Mouse (Mus musculus) kidney, adult 2 months (tissue): ENCODE data around the gene Pdpn.

Source experiments
- CTCF ChIP-seq: fragments of 200-500 bp; conservative IDR thresholded peaks from 2 replicates; pipeline ENCODE4 v1.5.1; 2011; ENCODE audit warnings: low read depth, mild to moderate bottlenecking, control low read depth, low read length, moderate library complexity, mixed read lengths; ENCODE audit not compliant: insufficient read depth, insufficient read length
- POLR2A ChIP-seq: fragments of 200-500 bp; IDR thresholded peaks from one replicate; pipeline ENCODE4 v1.6.1; 2011; ENCODE audit warnings: low read depth, low read length, control low read depth

DNA sequence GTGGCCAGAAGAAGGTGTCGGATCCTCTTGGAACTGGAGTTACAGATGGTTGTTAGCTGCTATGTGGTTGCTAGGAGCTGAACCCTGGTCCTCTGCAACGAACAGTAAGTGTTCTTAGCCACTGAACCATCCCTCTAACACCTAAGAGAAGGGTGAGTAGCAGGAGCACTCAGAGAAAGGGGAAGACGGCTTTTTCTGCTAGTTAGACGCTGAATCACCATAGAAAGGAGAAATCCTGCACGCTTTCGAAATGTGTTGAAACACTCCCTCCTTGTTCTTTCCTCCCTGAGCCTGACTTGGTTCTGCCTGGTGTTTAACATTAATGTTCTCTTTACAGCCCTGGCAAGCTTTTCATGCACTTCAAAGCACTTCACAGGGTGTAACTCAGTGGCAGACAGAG, 27.8 kb downstream of the Pdpn start:
- TF ChIP-seq CTCF (no peak), POLR2A (no peak)
